Comparison of ENCODE assay signal across 8 mouse cellular contexts in genomic region chr10:93592456-93592855, GRCm38 (mm10). TPM values are rescaled to one million over a fixed set of nuclear protein-coding genes. Genes with fewer than 3 reads are reported as not detected.
DNase-seq lines count a peak whose midpoint lies in the region; ATAC-seq lines count a peak whose summit lies in the region.

No protein-coding gene starts in this region.

- H3K4me1 ChIP-seq in forebrain, embryonic 13.5 days: peaks cover 18% of the 10 kb centered on the region
- H3K4me1 ChIP-seq in intestine, embryonic 16.5 days (ENCODE audit: control insufficient read depth, insufficient read depth, low read length): peaks cover 13% of the 10 kb centered on the region; the same call in 1 of the 2 replicates

- peak; percentile 15 for DNase-seq in left cerebral cortex, postnatal 4 days
- DNase-seq in left cerebral cortex, adult 9 months (ENCODE audit: low spot score in 2 of 2): no peak
- DNase-seq in ES-CJ7 (ENCODE audit: low read depth, low spot score): peak; percentile 58
- peak; percentile 28 for DNase-seq in adrenal gland, postnatal 14 days
- peak; percentile 41 for DNase-seq in lung, postnatal 36 days
- no peak for DNase-seq in urinary bladder, postnatal 4 days (ENCODE audit: low spot score in 2 of 2)

- no peaks in the 10 kb centered on the region for H3K9me3 ChIP-seq in forebrain, embryonic 13.5 days (replicated peaks)
- H3K9me3 ChIP-seq in intestine, embryonic 16.5 days (ENCODE audit: control insufficient read depth, low read length): no peaks in the 10 kb centered on the region

- no peak for ATAC-seq in forebrain, embryonic 13.5 days
- no peak for ATAC-seq in intestine, embryonic 16.5 days

- H3K27ac ChIP-seq in forebrain, embryonic 13.5 days: no peak overlapping the region
- H3K27ac ChIP-seq in intestine, embryonic 16.5 days (ENCODE audit: low read length): no peak overlapping the region

- H3K36me3 ChIP-seq in forebrain, embryonic 13.5 days (ENCODE audit: poor library complexity, severe bottlenecking): 0 out of 2 replicates have a peak, but pooled peaks cover 5% of the 10 kb centered on the region
- no peaks in the 10 kb centered on the region for H3K36me3 ChIP-seq in intestine, embryonic 16.5 days (ENCODE audit: control insufficient read depth, insufficient read depth, low read length)

- peaks cover 4% of the 10 kb centered on the region; the same call in 1 of the 2 replicates for H3K27me3 ChIP-seq in forebrain, embryonic 13.5 days
- H3K27me3 ChIP-seq in intestine, embryonic 16.5 days (replicated peaks; ENCODE audit: control insufficient read depth, insufficient read depth, low read length): no peaks in the 10 kb centered on the region

- intact Hi-C loops in left cerebral cortex, postnatal 4 days (cut with DNase I): loop anchor here (5.0 kb wide), 1 partner anchor 220 kb away; no protein-coding TSS in a partner anchor

- no peak overlapping the region for H3K4me3 ChIP-seq in forebrain, embryonic 13.5 days
- no peak overlapping the region for H3K4me3 ChIP-seq in intestine, embryonic 16.5 days (ENCODE audit: low read length)

- no peak overlapping the region for H3K9ac ChIP-seq in forebrain, embryonic 13.5 days
- H3K9ac ChIP-seq in intestine, embryonic 16.5 days (ENCODE audit: low read depth, low read length): no peak overlapping the region

- WGBS in forebrain, embryonic 13.5 days: 60% methylated on average over 12 of the region's 12 CpGs
- 59% methylated on average over 12 of the region's 12 CpGs for WGBS in intestine, embryonic 16.5 days

- no peak overlapping the region for H3K4me2 ChIP-seq in forebrain, embryonic 13.5 days
- H3K4me2 ChIP-seq in intestine, embryonic 16.5 days (ENCODE audit: low read depth, low read length): no peak overlapping the region

RNA-seq across cellular contexts. Expression of gene Snrpf, which starts 3.0 kb away (rescaled TPM):
- total RNA-seq in left cerebral cortex, postnatal 4 days (2021): 10 to 100 TPM; 16.5 to 17.1 TPM
- 18.2 and 23.6 TPM in 2 replicates for total RNA-seq in adrenal gland, postnatal 14 days (2021)
- polyA plus RNA-seq in forebrain, embryonic 13.5 days (2015; fragmentation: Nextera tagmentation; extraction: Ambion mirVana): 124 and 146 TPM in 2 replicates
- 88.2 and 94.6 TPM in 2 replicates for polyA plus RNA-seq in intestine, embryonic 16.5 days (2015; fragmentation: Nextera tagmentation; extraction: Ambion mirVana)

RNA-seq across cellular contexts. Expression of gene Ntn4, which starts 48.0 kb away (rescaled TPM):
- 1 to 10 TPM; 7.3 to 7.7 TPM for total RNA-seq in left cerebral cortex, postnatal 4 days (2021)
- total RNA-seq in adrenal gland, postnatal 14 days (2021): 11.8 and 12.1 TPM in 2 replicates
- 2.1 and 2.7 TPM in 2 replicates for polyA plus RNA-seq in forebrain, embryonic 13.5 days (2015; fragmentation: Nextera tagmentation; extraction: Ambion mirVana)
- polyA plus RNA-seq in intestine, embryonic 16.5 days (2015; fragmentation: Nextera tagmentation; extraction: Ambion mirVana): 0.22 and 0.23 TPM in 2 replicates

RNA-seq across cellular contexts. Expression of gene Ccdc38, which starts 52.0 kb away (rescaled TPM):
- not detected for total RNA-seq in left cerebral cortex, postnatal 4 days (2021)
- total RNA-seq in adrenal gland, postnatal 14 days (2021): not detected in 2 replicates
- polyA plus RNA-seq in forebrain, embryonic 13.5 days (2015; fragmentation: Nextera tagmentation; extraction: Ambion mirVana): 0.41 and 0.68 TPM in 2 replicates
- polyA plus RNA-seq in intestine, embryonic 16.5 days (2015; fragmentation: Nextera tagmentation; extraction: Ambion mirVana): 0.10 and 0.17 TPM in 2 replicates

RNA-seq across cellular contexts. Expression of gene Amdhd1, which starts 52.6 kb away (rescaled TPM):
- 1 to 10 TPM; 1.1 to 1.4 TPM for total RNA-seq in left cerebral cortex, postnatal 4 days (2021)
- 0.75 and 11.8 TPM in 2 replicates for total RNA-seq in adrenal gland, postnatal 14 days (2021)
- polyA plus RNA-seq in forebrain, embryonic 13.5 days (2015; fragmentation: Nextera tagmentation; extraction: Ambion mirVana): 0.30 TPM in 1 of 2 replicates, not detected in the other
- 0.51 and 0.95 TPM in 2 replicates for polyA plus RNA-seq in intestine, embryonic 16.5 days (2015; fragmentation: Nextera tagmentation; extraction: Ambion mirVana)

Comparison
In these comparisons a context has a peak if more than half of its experiments do, and no peak if none do; other contexts are left out.
1. DNase-seq: peak in left cerebral cortex, postnatal 4 days (single experiment), ES-CJ7 (single experiment), adrenal gland, postnatal 14 days (single experiment) and lung, postnatal 36 days (single experiment); none in left cerebral cortex, adult 9 months (0 of 2) and urinary bladder, postnatal 4 days (0 of 2).